Mouse (Mus musculus): ENCODE data around the gene Rfk. TPM values are rescaled to one million over a fixed set of nuclear protein-coding genes. Genes with fewer than 3 reads are reported as not detected.

Rfk gene
- total and polyA plus RNA-seq, 3 experiments = 14.7 to 51.8 (median 34.2) TPM

- Histone ChIP-seq H3K4me3 (replicated peaks in 1 of 3; ENCODE audit: low read depth in 2 of 3, low read length in 2 of 3, poor library complexity in 1 of 3) (no peak overlapping the region), H3K27me3 (replicated peaks) (no peaks in the 10 kb centered on the region), H3K36me3 (replicated peaks in 1 of 2; ENCODE audit: control insufficient read depth in 1 of 2, insufficient read depth in 1 of 2, low read length in 1 of 2) (no peaks in the 10 kb centered on the region), H3K4me2 (ENCODE audit: insufficient read depth, low read depth, poor library complexity, severe bottlenecking) (no peak overlapping the region), H3K4me1 (ENCODE audit: control insufficient read depth in 1 of 2, insufficient read depth in 2 of 2) (no peaks in the 10 kb centered on the region), H3K27ac (ENCODE audit: insufficient read depth, low read depth) (no peak overlapping the region), H3K9ac (ENCODE audit: insufficient read depth, low read depth) (no peak overlapping the region), H3K9me3 (replicated peaks; ENCODE audit: low read length) (no peaks in the 10 kb centered on the region), H3K79me2 (replicated peaks; ENCODE audit: control insufficient read depth, extremely low read depth, insufficient read depth, poor library complexity, severe bottlenecking) (no peaks in the 10 kb centered on the region)
- in situ Hi-C loops (cut with MboI; ENCODE audit: low pct_ligation_motif_present, low pct_unique_long_range_greater_than_20kb, low sequenced_read_pairs) (no loop called here), dilution Hi-C loops (cut with MboI; ENCODE audit: extremely low pct_ligation_motif_present, extremely low pct_unique_long_range_greater_than_20kb, low sequenced_read_pairs) (no loop called here)
- no peak for DNase-seq (ENCODE audit: extremely low read depth)
- TF ChIP-seq MYC (IDR thresholded peaks at IDR 0.05; ENCODE audit: low read depth, low read length) (no peak), ZC3H11A (IDR thresholded peaks at IDR 0.05; ENCODE audit: low read depth, low read length) (no peak), NELFE (IDR thresholded peaks at IDR 0.05; ENCODE audit: low read depth, low read length) (no peak), UBTF (IDR thresholded peaks at IDR 0.05; ENCODE audit: low read depth, low read length) (no peak), MAX (IDR thresholded peaks at IDR 0.05; ENCODE audit: low read length) (no peak), MAFK (IDR thresholded peaks at IDR 0.05; ENCODE audit: insufficient replicate concordance, low read length) (no peak), POLR2AphosphoS2 (IDR thresholded peaks at IDR 0.05; ENCODE audit: low read depth, low read length) (no peak), SMC3 (IDR thresholded peaks at IDR 0.05; ENCODE audit: low read depth, low read length) (no peak), TCF12 (IDR thresholded peaks at IDR 0.05; ENCODE audit: low read depth, low read length) (no peak), ZMIZ1 (IDR thresholded peaks at IDR 0.05; ENCODE audit: low read depth, low read length) (no peak), NRF1 (IDR thresholded peaks at IDR 0.05; ENCODE audit: low read depth, low read length) (no peak), CHD1 (IDR thresholded peaks at IDR 0.05; ENCODE audit: low read depth, low read length) (no peak), TBP (conservative IDR thresholded peaks at IDR 0.05; ENCODE audit: low read depth, low read length) (no peak)
Observed at GRCm38 (mm10) chr19:17428561-17428914, 34.7 kb downstream of the Rfk start.

DNA sequence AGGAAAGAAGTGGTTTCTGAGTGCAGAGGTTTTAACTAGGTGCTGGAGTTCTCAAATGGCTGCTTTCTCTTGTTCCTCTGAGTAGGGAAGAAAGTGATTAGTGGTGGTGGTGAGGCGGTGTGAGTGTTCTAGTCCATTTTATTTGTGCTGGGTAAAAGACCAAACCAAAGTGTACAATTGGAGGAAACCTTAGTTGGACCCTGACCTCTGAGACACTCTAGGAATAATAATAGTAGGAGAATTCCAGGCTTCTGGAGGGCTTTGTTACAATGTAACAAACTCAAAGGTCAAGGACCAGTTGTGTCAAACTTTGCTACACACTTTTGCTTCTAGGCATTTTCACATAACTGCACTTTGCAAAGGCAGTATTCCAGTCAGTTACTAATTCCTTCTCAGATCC lies 42.8 kb downstream of the Rfk start:
- dilution Hi-C loops (cut with MboI; ENCODE audit: extremely low pct_ligation_motif_present, extremely low pct_unique_long_range_greater_than_20kb, low sequenced_read_pairs) = no loop called here

DNA sequence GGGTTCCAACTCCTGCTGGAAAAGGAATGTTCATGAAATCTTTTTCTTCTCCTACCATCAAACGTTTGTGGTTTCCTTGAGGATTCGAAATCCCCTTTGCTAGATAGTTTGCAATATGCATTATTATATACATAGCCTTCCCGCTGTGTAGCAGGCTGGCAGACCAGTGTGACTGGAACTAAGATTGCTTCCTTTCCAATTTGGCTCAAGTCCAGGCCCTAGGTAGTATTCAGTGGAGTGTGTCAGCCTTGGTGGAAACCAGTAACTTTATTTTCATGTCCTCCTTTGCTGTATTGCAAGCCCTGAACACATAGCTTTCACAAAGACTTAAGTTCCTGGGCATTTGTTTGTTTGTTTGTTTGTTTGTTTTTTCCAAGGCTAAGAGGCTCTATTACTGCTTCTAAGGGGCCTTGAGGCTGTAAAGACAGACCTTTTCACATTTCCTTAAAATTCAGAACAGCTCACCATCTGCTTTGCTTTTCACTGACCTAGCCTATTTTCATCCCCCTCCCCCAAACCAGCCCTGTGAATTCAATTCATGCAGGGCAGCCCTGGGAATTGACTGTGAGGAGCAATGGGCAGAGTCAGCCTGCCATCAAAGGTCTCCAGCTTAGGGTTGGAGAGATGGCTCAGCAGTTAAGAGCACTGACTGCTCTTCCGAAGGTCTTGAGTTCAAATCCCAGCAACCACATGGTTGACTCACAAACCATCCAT lies 45.8 kb downstream of the Rfk start:
- dilution Hi-C loops (cut with MboI; ENCODE audit: extremely low pct_ligation_motif_present, extremely low pct_unique_long_range_greater_than_20kb, low sequenced_read_pairs) = no loop called here
- no peak overlapping the region for H3K27ac ChIP-seq (ENCODE audit: insufficient read depth, low read depth)
- in situ Hi-C loops (cut with MboI; ENCODE audit: low pct_ligation_motif_present, low pct_unique_long_range_greater_than_20kb, low sequenced_read_pairs) = no loop called here

More for the DNA sequence above, 42.8 kb downstream of the Rfk start:
- no peaks in the 10 kb centered on the region for H3K9me3 ChIP-seq (replicated peaks; ENCODE audit: low read length)
- no peak overlapping the region for H3K27ac ChIP-seq (ENCODE audit: insufficient read depth, low read depth)
- no peaks in the 10 kb centered on the region for H3K79me2 ChIP-seq (replicated peaks; ENCODE audit: control insufficient read depth, extremely low read depth, insufficient read depth, poor library complexity, severe bottlenecking)
- no peak overlapping the region for H3K9ac ChIP-seq (ENCODE audit: insufficient read depth, low read depth)
- no peaks in the 10 kb centered on the region for H3K4me1 ChIP-seq (ENCODE audit: control insufficient read depth in 1 of 2, insufficient read depth in 2 of 2)
- TF ChIP-seq SMC3 (IDR thresholded peaks at IDR 0.05; ENCODE audit: low read depth, low read length) (no peak), PAX5 (IDR thresholded peaks at IDR 0.05; ENCODE audit: low read length) (no peak)
- in situ Hi-C loops (cut with MboI; ENCODE audit: low pct_ligation_motif_present, low pct_unique_long_range_greater_than_20kb, low sequenced_read_pairs) = no loop called here
- H3K36me3 ChIP-seq (replicated peaks in 1 of 2; ENCODE audit: control insufficient read depth in 1 of 2, insufficient read depth in 1 of 2, low read length in 1 of 2) = no peaks in the 10 kb centered on the region
- no peak overlapping the region for H3K4me3 ChIP-seq (replicated peaks in 1 of 3; ENCODE audit: low read depth in 2 of 3, low read length in 2 of 3, poor library complexity in 1 of 3)
- H3K4me2 ChIP-seq (ENCODE audit: insufficient read depth, low read depth, poor library complexity, severe bottlenecking) = no peak overlapping the region
- no peaks in the 10 kb centered on the region for H3K27me3 ChIP-seq (replicated peaks)
- DNase-seq (ENCODE audit: extremely low read depth) = no peak

More for the DNA sequence above, 45.8 kb downstream of the Rfk start:
- Histone ChIP-seq H3K9ac (ENCODE audit: insufficient read depth, low read depth) (no peak overlapping the region), H3K27me3 (replicated peaks) (no peaks in the 10 kb centered on the region), H3K36me3 (replicated peaks in 1 of 2; ENCODE audit: control insufficient read depth in 1 of 2, insufficient read depth in 1 of 2, low read length in 1 of 2) (no peaks in the 10 kb centered on the region), H3K9me3 (replicated peaks; ENCODE audit: low read length) (no peaks in the 10 kb centered on the region), H3K4me1 (ENCODE audit: control insufficient read depth in 1 of 2, insufficient read depth in 2 of 2) (no peaks in the 10 kb centered on the region), H3K4me2 (ENCODE audit: insufficient read depth, low read depth, poor library complexity, severe bottlenecking) (no peak overlapping the region), H3K79me2 (replicated peaks; ENCODE audit: control insufficient read depth, extremely low read depth, insufficient read depth, poor library complexity, severe bottlenecking) (no peaks in the 10 kb centered on the region), H3K4me3 (replicated peaks in 1 of 3; ENCODE audit: low read depth in 2 of 3, low read length in 2 of 3, poor library complexity in 1 of 3) (no peak overlapping the region)
- DNase-seq (ENCODE audit: extremely low read depth) = no peak
- TF ChIP-seq JUND (conservative IDR thresholded peaks at IDR 0.05; ENCODE audit: low read depth, low read length) (no peak), NELFE (IDR thresholded peaks at IDR 0.05; ENCODE audit: low read depth, low read length) (no peak), IRF4 (IDR thresholded peaks at IDR 0.05; ENCODE audit: low read depth, low read length) (no peak)

Data from CH12.LX (cell line).